Mouse (Mus musculus) kidney, adult 2 months (tissue): ENCODE results near the gene Snx9. TPM values are rescaled to one million over a fixed set of nuclear protein-coding genes. Genes with fewer than 3 reads are reported as not detected.

Experiments used
- DNase-seq: peaks from one replicate; pipeline ENCODE4 v3.0.0; 2021
- H3K27ac ChIP-seq: fragments of 200-500 bp; 2 replicates; pipeline ENCODE4 v1.5.1; 2012; ENCODE audit warnings: low read depth, low read length, control low read depth, inconsistent platforms; ENCODE audit not compliant: insufficient read depth
- H3K27me3 ChIP-seq: fragments of 200-500 bp; replicated peaks from 2 replicates; pipeline ENCODE4 v1.6.1; 2012; ENCODE audit warnings: mild to moderate bottlenecking, moderate library complexity, low read length, inconsistent platforms; ENCODE audit not compliant: control insufficient read depth, insufficient read depth
- H3K36me3 ChIP-seq: fragments of 200-500 bp; 2 replicates; pipeline ENCODE4 v1.6.1; 2012; ENCODE audit warnings: mild to moderate bottlenecking, moderate library complexity, low read length, inconsistent platforms; ENCODE audit not compliant: control insufficient read depth, insufficient read depth
- H3K4me1 ChIP-seq: fragments of 200-500 bp; 2 replicates; pipeline ENCODE4 v1.6.1; 2011; ENCODE audit warnings: low read length; ENCODE audit not compliant: control insufficient read depth, insufficient read depth
- H3K4me3 ChIP-seq: fragments of 200-500 bp; 2 replicates; pipeline ENCODE4 v1.5.1; 2011; ENCODE audit warnings: mild to moderate bottlenecking, low read depth, low read length, control low read depth; ENCODE audit not compliant: insufficient read depth
- CTCF ChIP-seq: fragments of 200-500 bp; conservative IDR thresholded peaks from 2 replicates; pipeline ENCODE4 v1.5.1; 2011; ENCODE audit warnings: low read depth, mild to moderate bottlenecking, control low read depth, low read length, moderate library complexity, mixed read lengths; ENCODE audit not compliant: insufficient read depth, insufficient read length
- POLR2A ChIP-seq: fragments of 200-500 bp; IDR thresholded peaks from one replicate; pipeline ENCODE4 v1.6.1; 2011; ENCODE audit warnings: low read depth, low read length, control low read depth
- WGBS: fragments of 180-500 bp; shearing (Covaris S2); methylation state at CpG from one replicate; pipeline ENCODE4 v1.1.7; 2018; 5-methylcytosine and 5-hydroxymethylcytosine counted together
- polyA plus RNA-seq: library from polyadenylated mRNA; depleted of rRNA; stranded (reverse); fragments of >200 nt; gene quantifications from 2 replicates; pipeline ENCODE4 v1.2.3, GENCODE M21; 2012

Snx9 gene
- polyA plus RNA-seq, 1 experiment = 56.6 TPM

DNA sequence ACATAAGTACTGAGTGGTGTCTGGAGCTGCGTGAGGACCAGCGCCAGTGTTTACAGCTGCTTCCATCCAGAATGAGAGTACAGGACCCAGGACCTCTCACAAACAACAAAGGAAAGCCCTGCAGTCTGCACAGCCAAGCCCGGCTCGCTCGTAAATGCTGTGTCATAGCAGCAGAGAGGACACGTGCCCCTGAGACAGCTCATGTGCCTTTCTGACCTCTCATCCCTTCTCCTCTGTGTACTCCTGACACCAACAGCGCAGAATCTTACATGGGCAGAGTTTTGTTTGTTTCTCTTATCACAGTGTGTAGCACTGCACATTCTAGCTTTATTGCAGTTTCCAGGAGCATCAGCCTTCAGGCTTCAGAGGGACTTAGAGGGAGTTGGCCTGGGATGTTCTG is 85.6 kb downstream of the Snx9 start:
- Histone ChIP-seq H3K27ac (no peak overlapping the region), H3K4me1 (no peaks in the 10 kb centered on the region), H3K36me3 (peaks cover 2% of the 10 kb centered on the region; the same call in 1 of the 2 replicates), H3K4me3 (no peak overlapping the region), H3K27me3 (no peaks in the 10 kb centered on the region)
- DNase-seq = peak; percentile 35
- WGBS = 61% methylated on average over 7 of the region's 7 CpGs
- no peak for TF ChIP-seq POLR2A

- DNase-seq = no peak
- TF ChIP-seq CTCF (no peak), POLR2A (no peak)
- no peak overlapping the region for H3K4me3 ChIP-seq
- 74% methylated on average over 6 of the region's 6 CpGs for whole genome bisulfite sequencing
- no peaks in the 10 kb centered on the region for H3K4me1 ChIP-seq
- no peak overlapping the region for H3K27ac ChIP-seq
- peaks cover 2% of the 10 kb centered on the region; the same call in 1 of the 2 replicates for H3K36me3 ChIP-seq
- no peaks in the 10 kb centered on the region for H3K27me3 ChIP-seq
These were observed 87.9 kb downstream of the Snx9 start for GRCm38 (mm10) chr17:5929031-5929430.

GRCm38 (mm10) chr17:5932161-5932560 is 91.0 kb downstream of the Snx9 start:
- 68% methylated on average over 5 of the region's 5 CpGs for WGBS
- no peaks in the 10 kb centered on the region for H3K27me3 ChIP-seq
- peaks cover 4% of the 10 kb centered on the region; the same call in 1 of the 2 replicates for H3K4me1 ChIP-seq
- H3K4me3 ChIP-seq = no peak overlapping the region
- DNase-seq = no peak
- H3K27ac ChIP-seq = no peak overlapping the region
- TF ChIP-seq POLR2A (no peak), CTCF (no peak)
- H3K36me3 ChIP-seq = peaks cover under 1% of the 10 kb centered on the region; the same call in 1 of the 2 replicates

GRCm38 (mm10) chr17:5934554-5935324 is 93.6 kb downstream of the Snx9 start:
- no peaks in the 10 kb centered on the region for H3K36me3 ChIP-seq
- WGBS = 2% methylated on average over 30 of the region's 30 CpGs
- DNase-seq = peak; percentile 85
- H3K4me1 ChIP-seq = peaks cover 4% of the 10 kb centered on the region; the same call in 1 of the 2 replicates
- no peak for TF ChIP-seq POLR2A
- TF ChIP-seq CTCF = no peak
- peak overlapping the region; percentile 49 for H3K4me3 ChIP-seq
- H3K27ac ChIP-seq = no peak overlapping the region
- no peaks in the 10 kb centered on the region for H3K27me3 ChIP-seq

GRCm38 (mm10) chr17:5935680-5936079 is 94.6 kb downstream of the Snx9 start:
- Histone ChIP-seq H3K27ac (no peak overlapping the region), H3K36me3 (no peaks in the 10 kb centered on the region), H3K4me3 (no peak overlapping the region), H3K27me3 (no peaks in the 10 kb centered on the region), H3K4me1 (peaks cover 4% of the 10 kb centered on the region; the same call in 1 of the 2 replicates)
- 86% methylated on average over 3 of the region's 3 CpGs for WGBS
- TF ChIP-seq CTCF (no peak), POLR2A (no peak)
- no peak for DNase-seq

- Histone ChIP-seq H3K27ac (no peak overlapping the region), H3K4me1 (peaks cover 4% of the 10 kb centered on the region; the same call in 1 of the 2 replicates), H3K27me3 (no peaks in the 10 kb centered on the region), H3K36me3 (no peaks in the 10 kb centered on the region), H3K4me3 (no peak overlapping the region)
- no peak for TF ChIP-seq CTCF
- no peak for TF ChIP-seq POLR2A
- DNase-seq = peak; percentile 23
- WGBS = 69% methylated on average over 14 of the region's 14 CpGs
These were observed 95.1 kb downstream of the Snx9 start for GRCm38 (mm10) chr17:5936276-5936675.

DNA sequence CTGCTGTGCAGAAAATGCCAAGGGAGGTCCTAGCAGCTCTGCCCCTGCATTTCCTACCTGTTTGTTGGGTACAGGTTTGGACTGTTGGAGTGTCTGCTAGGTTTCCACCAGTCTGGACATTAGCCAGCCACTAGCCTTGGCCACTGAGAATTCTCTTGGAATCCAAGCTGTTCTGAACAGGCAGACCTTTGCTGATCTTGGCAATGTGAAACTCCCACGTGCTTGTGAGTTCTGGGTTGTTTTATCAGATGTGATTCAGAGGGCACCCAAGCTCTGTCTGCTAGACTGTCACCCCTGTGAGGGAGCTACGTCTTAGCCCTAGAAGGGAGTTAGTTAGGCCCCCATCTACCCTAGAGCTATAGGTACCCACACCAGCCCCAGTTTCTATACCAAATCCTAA is 96.3 kb downstream of the Snx9 start:
- TF ChIP-seq POLR2A = no peak
- Histone ChIP-seq H3K4me3 (no peak overlapping the region), H3K27ac (no peak overlapping the region), H3K27me3 (no peaks in the 10 kb centered on the region), H3K36me3 (no peaks in the 10 kb centered on the region), H3K4me1 (peaks cover 8% of the 10 kb centered on the region)
- DNase-seq = peak; percentile 46
- WGBS = 44% methylated on average over 2 of the region's 2 CpGs
